Mouse (Mus musculus): ENCODE measurements around the gene Sgsm3.
A peak's percentile ranks its signal among the peaks of the same experiment; 100 is the strongest.
"Not testable (repeated sequence)": the region's sequence is repeated elsewhere in the genome, so short reads cannot be mapped to it uniquely, and the experiment has no call there.

Gene Sgsm3

DNA sequence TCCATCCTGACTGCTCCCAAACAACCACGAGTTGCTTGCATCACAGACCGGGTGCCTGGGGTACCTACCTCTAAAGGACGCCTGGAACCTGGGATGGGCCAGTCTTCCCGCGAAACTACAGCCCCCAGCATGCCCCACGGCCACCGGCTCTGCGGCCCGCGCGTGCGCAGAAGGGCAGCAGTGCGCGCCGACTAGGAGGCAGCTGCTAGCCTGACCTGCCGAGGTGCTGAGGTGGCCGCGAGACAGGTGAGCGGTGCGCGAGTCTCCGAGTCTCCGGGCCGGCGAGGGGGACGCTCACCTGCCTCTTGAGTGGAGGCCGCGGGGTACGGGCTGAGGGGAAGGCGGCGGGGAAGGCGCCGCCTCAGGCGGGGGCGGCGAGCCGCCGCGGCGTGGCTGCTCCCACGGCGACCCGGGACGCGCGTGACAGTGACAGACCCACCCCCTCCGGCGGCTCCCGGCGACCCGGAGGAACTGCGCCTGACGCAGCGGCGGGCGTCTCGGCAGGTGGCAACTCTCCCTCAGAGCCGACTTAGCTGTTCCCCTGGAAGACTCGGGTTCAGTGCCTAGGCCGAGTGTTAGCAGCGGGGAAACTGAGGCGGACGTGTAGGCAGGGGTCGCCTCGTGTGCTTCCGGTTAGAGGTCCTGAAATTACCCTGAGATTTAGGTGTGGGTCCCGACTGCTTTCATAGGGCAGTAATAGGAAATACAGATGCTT lies at the start of gene Sgsm3:
Gene Sgsm3 (plus strand): TSS at position 146 of the 715 bp plus-strand sequence.
- peak; percentile 61 for DNase-seq (ENCODE audit: low spot score)

- no peak for DNase-seq (ENCODE audit: low spot score)
Observed at GRCm38 (mm10) chr15:80928811-80929355, 48.7 kb upstream of the Sgsm3 start.

GRCm38 (mm10) chr15:80930048-80930571 lies 47.5 kb upstream of the Sgsm3 start:
- no peak for DNase-seq (ENCODE audit: low spot score)

DNA sequence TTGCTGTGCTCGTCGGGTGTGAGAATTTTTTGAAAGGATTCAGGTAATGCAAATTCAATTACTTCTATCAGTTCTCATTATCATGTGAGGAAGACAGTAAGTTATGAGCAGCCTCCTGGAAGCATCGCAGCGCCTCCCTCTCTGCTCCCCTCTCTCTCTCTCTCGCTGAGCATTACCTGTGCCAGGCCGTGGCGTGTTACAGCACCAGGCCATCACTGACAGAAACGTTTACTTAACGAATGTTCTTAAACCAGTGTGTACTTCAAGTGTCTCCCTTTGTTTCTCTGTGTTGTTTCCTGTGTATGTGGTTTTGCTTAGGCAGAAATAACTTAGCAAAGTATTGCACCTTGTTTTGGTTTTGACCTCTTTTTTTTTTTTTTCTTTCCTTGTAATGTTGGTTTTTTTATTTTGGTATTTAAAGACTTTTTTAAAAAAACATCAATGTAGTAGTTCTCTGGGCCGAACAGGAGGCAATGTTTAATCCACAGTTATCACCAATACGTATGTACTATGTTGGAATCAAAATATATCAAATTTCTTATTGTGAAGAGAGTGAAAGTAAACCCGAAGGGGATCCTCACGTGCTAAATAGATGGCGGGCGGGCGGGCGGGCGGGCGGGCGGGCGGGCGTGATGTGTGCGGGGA lies 46.8 kb upstream of the Sgsm3 start:
- DNase-seq (ENCODE audit: low spot score) = not testable (repeated sequence)

DNA sequence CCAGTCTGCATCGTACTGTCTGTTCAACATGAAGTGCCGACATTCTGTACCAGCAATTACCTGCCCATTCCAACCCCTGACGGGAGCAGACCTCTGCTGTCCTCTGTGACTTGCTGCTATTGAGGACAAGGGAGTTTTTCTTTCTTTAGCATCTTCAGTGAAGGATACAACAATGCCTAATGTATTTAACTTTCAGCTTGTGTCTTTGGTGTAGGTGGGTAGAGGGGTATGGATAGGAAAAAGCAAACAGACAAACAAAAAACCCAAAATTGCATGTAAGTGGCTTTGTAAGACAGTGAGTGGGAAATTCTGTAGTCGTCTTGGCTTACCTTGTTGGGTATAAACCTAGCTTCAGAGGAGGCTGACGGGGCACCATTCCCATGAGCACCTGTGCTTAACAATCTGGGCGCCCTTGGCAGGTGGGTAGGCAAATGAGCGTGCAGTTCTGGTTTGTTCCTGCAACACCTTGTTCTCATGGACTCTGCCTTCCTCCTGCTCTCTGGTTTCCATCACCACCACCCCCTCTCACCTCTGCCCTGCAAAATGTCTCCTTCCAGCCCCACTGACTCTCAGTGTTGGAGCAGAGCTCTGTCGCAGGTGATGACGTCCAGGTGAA lies 46.1 kb upstream of the Sgsm3 start:
- no peak for DNase-seq (ENCODE audit: low spot score)

GRCm38 (mm10) chr15:80934841-80935240 lies 42.7 kb upstream of the Sgsm3 start:
- DNase-seq (ENCODE audit: low spot score) = no peak

DNA sequence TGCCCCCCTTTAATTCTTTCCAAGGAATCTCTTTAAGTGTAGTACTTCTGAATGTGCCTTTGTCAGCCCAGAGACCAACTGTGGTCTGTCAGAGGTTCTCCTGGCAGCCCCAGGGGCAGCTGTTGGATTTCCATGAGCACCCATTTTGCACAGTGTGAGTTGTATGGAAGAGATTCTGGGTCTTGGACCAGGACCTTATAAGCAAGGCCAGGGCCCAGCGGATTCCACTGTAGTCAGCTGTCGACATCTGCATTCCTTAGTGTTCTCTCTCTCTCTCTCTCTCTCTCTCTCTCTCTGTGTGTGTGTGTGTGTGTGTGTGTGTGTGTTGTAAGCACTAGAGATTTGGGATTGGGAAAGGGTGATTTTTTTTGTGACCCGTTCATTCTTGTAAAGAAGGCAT lies 40.9 kb upstream of the Sgsm3 start:
- DNase-seq (ENCODE audit: low spot score) = no peak

DNA sequence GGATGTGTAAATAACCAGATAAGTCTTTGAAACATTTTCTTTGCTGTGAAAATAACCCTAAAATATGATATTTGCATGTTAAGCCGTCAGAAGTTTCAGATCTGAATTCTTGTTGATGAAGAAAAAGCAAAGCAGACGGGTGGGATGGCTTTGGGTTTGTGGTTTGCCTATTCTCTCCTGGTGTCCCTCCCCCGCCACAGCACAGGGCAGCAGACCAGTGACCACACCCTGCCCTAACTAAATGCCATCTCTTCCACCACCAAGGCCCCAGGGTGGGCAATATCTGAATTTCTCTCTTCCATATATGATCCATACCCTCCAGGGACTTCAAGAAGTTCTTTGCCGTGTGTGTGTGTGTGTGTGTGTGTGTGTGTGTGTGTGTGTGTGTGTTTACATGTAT lies 39.0 kb upstream of the Sgsm3 start:
- DNase-seq (ENCODE audit: low spot score) = no peak

DNA sequence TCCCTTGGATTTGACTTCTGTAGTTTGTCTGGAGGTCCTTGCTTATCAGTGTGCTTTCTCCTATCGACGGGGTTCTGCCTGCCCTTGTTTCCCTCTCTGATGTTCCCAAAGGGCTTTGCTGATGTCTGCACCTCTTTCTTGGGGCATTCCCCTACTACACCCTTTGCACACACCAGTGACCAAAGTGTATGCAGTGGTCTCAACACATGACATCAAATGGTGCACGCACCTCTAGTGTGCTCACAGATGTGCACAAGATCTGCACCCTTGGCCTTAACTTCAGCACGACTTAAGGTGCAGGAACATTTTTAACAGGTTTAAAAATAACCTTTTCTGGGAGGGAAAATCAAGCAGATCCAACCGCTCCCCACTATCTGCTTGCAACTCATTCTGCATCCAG lies 38.2 kb upstream of the Sgsm3 start:
- no peak for DNase-seq (ENCODE audit: low spot score)

DNA sequence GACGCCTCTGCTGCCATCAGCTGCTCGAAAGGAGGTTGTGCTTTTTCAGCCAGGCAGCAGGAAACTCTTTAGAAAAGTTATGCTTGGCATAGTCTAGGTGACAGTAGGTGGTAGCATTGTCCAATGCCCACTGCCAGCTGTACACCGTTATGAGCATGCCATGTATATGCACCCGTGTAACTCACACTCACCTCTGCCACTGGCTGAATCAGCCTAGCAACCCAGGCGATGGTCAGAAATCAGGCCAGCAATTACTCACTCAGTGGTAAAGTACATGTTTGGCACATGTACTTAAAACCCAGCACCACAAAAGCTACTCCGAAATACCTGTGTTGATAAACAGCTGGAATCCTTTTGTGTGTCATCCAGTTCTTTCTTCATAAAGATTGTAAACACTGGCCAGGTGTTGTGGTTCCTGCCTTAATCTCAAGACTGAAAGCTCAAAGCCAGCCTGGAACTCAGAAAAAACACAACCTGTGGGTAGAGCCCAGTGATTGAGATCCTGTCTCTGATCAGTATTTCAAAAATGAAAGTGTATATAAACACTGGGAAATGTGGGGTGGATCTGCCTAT lies 36.0 kb upstream of the Sgsm3 start:
- DNase-seq (ENCODE audit: low spot score) = no peak

DNA sequence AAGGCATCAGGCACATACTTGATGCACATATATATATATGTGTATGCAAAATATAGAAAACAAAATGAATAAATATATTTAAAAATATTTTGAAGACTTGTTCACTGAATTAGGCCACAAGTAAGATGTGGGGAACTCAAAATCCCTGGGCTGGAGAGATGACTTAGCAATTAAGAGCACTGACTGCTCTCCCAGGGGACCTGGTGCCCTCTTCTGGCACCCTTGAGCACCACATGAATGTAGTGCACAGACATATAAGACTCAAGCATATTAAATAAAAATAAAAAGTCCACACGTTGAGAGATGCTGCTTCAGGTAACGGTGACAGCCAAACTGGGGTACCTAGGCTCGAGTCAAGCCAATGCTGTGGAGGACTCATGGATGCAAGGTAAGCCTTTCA lies 31.7 kb upstream of the Sgsm3 start:
- DNase-seq (ENCODE audit: low spot score) = no peak

GRCm38 (mm10) chr15:80948145-80949135 lies 29.1 kb upstream of the Sgsm3 start, which contains the start of gene Adsl:
Gene Adsl (plus strand): TSS chr15:80948490.
- peak; percentile 73 for DNase-seq (ENCODE audit: low spot score)

DNA sequence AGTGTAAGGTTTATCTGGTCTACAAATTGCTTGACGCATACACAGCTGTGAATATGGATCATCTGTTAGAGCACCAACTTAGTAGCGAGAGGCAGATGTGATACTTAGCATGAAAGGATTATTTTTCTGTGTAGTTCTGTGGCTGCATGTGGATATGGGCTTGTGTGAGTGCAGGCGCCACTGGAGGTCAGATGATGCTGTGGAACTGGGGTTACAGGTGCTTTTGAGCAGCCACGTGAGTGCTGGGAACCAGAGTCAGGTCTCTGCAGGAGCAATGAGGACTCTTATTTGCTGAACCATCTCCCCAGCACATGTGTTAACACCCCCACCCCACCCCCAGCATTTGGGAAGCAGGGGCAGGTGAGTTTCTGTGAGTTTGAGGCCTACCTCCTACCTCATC lies 28.1 kb upstream of the Sgsm3 start:
- no peak for DNase-seq (ENCODE audit: low spot score)

DNA sequence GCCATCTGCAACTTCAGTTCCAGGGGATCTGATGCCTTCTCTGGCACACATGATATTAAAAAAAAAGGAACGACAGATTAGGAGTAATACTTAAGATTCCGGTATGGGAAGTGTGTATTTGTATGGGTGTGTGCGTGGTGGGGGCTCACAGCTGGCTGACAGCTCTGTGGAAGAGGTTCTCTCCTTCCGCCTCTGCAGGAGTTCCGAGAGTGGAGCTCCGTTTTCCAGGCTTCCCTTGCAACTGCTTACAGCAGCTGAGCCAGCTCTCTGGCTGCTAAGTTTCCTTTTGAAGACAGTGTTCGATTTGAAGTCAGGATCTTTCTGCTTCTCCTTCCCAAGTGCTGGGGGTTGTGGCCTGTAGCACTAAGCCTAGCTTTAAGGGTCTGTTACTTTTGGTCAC lies 27.5 kb upstream of the Sgsm3 start:
- DNase-seq (ENCODE audit: low spot score) = no peak

DNA sequence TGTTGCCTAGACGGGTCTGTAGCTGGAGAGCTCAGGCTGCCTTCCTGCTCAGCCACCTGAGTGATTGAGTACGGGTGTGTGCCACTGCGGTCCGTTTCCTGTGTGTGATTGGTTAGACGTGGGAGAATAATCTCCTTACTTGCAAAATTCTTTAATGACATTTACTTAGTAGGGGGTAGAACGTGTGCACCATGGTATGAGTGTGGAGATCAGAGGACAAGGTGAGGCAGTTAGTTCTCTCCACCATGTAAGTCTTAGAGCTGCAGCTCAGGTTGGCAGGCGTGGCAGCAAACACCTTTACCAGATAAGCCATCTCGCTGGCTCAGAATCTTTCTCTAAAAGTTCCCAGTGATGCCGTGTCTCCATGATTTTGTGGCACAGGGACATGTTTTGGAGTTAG lies 23.6 kb upstream of the Sgsm3 start:
- no peak for DNase-seq (ENCODE audit: low spot score)

GRCm38 (mm10) chr15:80954861-80955260 lies 22.7 kb upstream of the Sgsm3 start:
- DNase-seq (ENCODE audit: low spot score) = no peak

DNA sequence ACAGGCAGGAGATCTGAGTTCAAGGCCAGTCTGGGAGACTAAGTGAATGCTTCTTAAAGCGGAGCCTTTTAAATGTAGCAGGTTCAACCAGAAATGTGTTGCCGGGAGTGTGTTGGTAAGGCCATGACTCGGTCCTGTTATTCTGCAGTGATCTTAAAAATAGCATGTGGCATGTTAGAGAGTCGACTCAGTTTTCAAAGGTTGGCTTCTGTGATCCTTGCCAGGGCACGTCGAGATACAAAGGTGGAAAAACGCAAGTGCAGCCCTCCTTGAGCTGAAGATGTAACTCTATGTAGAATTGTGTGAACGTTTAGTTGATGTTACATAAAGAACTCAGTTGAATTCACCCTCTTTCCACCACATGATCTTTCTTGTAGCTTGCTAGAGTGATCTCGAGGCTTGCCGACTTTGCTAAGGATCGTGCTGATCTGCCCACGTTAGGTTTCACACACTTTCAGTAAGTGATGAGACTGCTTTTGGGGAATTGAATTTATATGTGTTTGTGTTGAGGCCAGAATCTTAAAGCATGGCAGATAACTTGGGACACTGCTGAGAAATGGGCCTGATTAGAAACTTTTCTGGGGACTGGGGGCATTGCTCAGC lies 21.6 kb upstream of the Sgsm3 start:
- no peak for DNase-seq (ENCODE audit: low spot score)

- DNase-seq (ENCODE audit: low spot score) = no peak
Observed at GRCm38 (mm10) chr15:80969371-80969770, 8.2 kb upstream of the Sgsm3 start.

DNA sequence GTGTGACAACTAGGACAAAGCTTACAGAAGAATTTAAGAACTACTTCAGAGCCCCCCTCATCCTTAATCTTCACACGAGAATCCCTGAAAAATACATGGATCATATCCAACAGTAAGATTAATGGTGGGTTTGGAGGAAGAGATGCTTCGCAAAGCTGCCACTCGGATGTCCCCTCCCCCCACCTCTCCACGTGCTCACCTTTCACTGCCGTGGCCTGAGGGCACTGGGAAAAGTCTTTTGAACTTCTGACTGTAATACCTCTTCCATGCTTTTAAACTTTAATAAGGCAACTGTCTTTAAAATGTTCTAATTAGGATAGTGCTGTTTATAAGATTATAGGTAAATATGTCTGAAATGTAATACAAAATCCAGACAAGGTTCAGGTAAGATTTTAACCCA lies 3.3 kb upstream of the Sgsm3 start:
- DNase-seq (ENCODE audit: low spot score) = no peak

DNA sequence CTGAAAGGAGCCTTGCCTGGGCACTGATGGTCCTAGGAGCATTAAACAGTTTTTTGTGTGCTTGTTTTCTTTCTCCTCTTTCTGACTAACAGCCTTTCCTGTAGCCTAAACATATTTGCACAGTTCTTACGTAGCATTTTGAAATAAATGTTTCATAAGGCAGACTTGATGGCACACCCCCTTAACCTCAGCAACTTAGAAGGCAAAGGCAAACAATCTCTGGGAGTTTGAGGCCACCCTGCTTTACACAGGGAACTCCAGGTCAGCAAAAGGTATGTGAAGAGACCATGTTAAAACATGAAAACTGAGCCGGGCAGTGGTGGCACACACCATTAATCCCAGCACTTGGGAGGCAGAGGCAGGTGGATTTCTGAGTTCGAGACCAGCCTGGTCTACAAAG lies 1.9 kb upstream of the Sgsm3 start:
- DNase-seq (ENCODE audit: low spot score) = no peak

GRCm38 (mm10) chr15:80979611-80980010 lies 2.0 kb downstream of the Sgsm3 start:
- DNase-seq (ENCODE audit: low spot score) = no peak
